8 mouse cellular contexts compared by ENCODE assay signal in the genomic region with DNA sequence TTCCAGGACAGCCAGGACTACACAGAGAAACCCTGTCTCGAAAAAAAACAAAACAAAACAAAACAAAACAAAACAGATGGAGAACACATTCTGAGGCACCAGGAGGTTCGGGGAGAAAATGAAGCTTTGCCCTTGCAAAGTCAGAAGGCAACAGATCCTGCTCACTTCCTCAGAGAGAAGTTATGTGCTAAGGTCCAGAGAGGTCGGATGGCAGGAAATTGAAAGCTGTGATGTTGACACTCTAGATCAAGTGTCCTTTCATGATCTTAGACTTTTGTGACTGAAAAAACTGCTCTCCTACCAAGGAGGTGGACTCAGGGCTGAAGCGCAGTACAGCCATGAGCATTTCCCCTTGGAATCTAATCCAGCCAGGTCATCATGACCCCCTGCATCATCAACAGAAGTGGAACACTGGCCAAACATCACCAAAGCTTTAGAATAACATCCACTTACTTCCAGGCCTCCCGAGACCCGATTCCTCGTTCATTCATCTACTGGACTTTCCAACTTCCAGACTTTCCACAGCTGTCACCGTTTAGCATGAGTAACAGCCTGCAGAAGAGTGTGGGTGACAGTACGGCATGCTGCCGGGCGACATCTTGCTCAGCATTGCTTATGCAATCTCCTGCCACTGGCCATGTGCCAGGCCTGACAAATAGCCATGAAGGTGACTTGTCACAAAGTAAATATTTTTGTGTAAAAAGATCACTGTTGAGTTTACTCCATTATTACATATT.
DNase-seq lines count a peak whose midpoint lies in the region; ATAC-seq lines count a peak whose summit lies in the region.

No protein-coding gene starts in this region.

- H3K9me3 ChIP-seq in heart, embryonic 14.5 days (ENCODE audit: control insufficient read depth, low read length): no peaks in the 10 kb centered on the region

- H3K4me1 ChIP-seq in heart, embryonic 14.5 days (ENCODE audit: control insufficient read depth in 2 of 2, insufficient read depth in 2 of 2, low read length in 2 of 2): peaks cover 54 to 72% of the 10 kb centered on the region in 2 experiments

- 0 out of 2 replicates have a peak overlapping the region, but pooled peaks have one; percentile 25 for H3K9ac ChIP-seq in heart, embryonic 14.5 days (ENCODE audit: low read length)

- no peaks in the 10 kb centered on the region for H3K36me3 ChIP-seq in heart, embryonic 14.5 days (ENCODE audit: control insufficient read depth, insufficient read depth, low read length)

- H3K4me3 ChIP-seq in heart, embryonic 14.5 days (ENCODE audit: control insufficient read depth in 1 of 2, insufficient read depth in 1 of 2, low read depth in 1 of 2, low read length in 2 of 2): no peak overlapping the region

- peak overlapping the region; percentile 9 to 45; a peak in 2 of 4 replicates for H3K27ac ChIP-seq in heart, embryonic 14.5 days (replicated peaks in 1 of 2; ENCODE audit: control insufficient read depth in 1 of 2, insufficient read depth in 1 of 2, low read depth in 2 of 2, low read length in 2 of 2)

- peak; percentile 36; the same call in 1 of the 2 replicates for ATAC-seq in cerebellum, adult (ENCODE audit: insufficient number of reproducible peaks, low FRiP score, low TSS enrichment)
- ATAC-seq in heart, embryonic 14.5 days (ENCODE audit: insufficient number of reproducible peaks, insufficient read depth, low FRiP score, low read depth): no peak
- no peak for ATAC-seq in erythroblast, adult 5-6 weeks (replicated peaks; ENCODE audit: low FRiP score, poor library complexity, severe bottlenecking)

- no peaks in the 10 kb centered on the region for H3K27me3 ChIP-seq in heart, embryonic 14.5 days (ENCODE audit: control insufficient read depth, insufficient read depth, low read length)

- no peak for DNase-seq in cerebellum, postnatal 4 days (ENCODE audit: low spot score in 2 of 2)
- peak; percentile 69 to 80 for DNase-seq in adrenal gland, postnatal 36 days
- peak; percentile 22 to 23 for DNase-seq in layer of hippocampus, postnatal 10 days (ENCODE audit: low spot score in 2 of 2)
- DNase-seq in right cerebral cortex, postnatal 10 days (ENCODE audit: low spot score in 2 of 2): peak; percentile 40 to 47
- DNase-seq in gastrocnemius, postnatal 14 days: no peak

- whole genome bisulfite sequencing in heart, embryonic 14.5 days: 31% methylated on average over 11 of the region's 11 CpGs

- intact Hi-C loops in gastrocnemius, postnatal 14 days (cut with DNase I; ENCODE audit: low total_unique reads): no loop called here

- no peak overlapping the region for H3K4me2 ChIP-seq in heart, embryonic 14.5 days (ENCODE audit: low read length)

Comparison
In these comparisons a context has a peak if more than half of its experiments do, and no peak if none do; other contexts are left out.
1. DNase-seq: peak in adrenal gland, postnatal 36 days (2 of 2), layer of hippocampus, postnatal 10 days (2 of 2) and right cerebral cortex, postnatal 10 days (2 of 2); none in cerebellum, postnatal 4 days (0 of 2) and gastrocnemius, postnatal 14 days (single experiment).